Mouse (Mus musculus) liver, embryonic 16.5 days (tissue): ENCODE data around the gene Igf2r. TPM values are rescaled to one million over a fixed set of nuclear protein-coding genes. Genes with fewer than 3 reads are reported as not detected.

Source experiments
- ATAC-seq: fragments of 200-750 bp; cut with Nextera tagmentation; 2 replicates; pipeline ENCODE4 v1.8.0; 2017; ENCODE audit warnings: low read depth, mild to moderate bottlenecking, moderate number of reproducible peaks, moderate library complexity
- H3K27ac ChIP-seq: fragments of 300-500 bp; sonication (generic); 2 replicates; pipeline ENCODE4 v1.5.1; 2014; ENCODE audit warnings: mild to moderate bottlenecking, low read length
- H3K27me3 ChIP-seq: fragments of 300-500 bp; sonication (generic); 2 replicates; pipeline ENCODE4 v1.6.1; 2014; ENCODE audit warnings: low read depth, low read length, mixed read lengths; ENCODE audit not compliant: control insufficient read depth, insufficient read depth
- H3K36me3 ChIP-seq: fragments of 300-500 bp; sonication (generic); 2 replicates; pipeline ENCODE4 v1.6.1; 2014; ENCODE audit warnings: mild to moderate bottlenecking; ENCODE audit not compliant: control insufficient read depth, insufficient read depth
- H3K4me1 ChIP-seq: fragments of 300-500 bp; sonication (generic); 2 replicates; pipeline ENCODE4 v1.6.1; 2014; ENCODE audit warnings: low read depth, low read length, mixed read lengths; ENCODE audit not compliant: control insufficient read depth
- H3K4me2 ChIP-seq: fragments of 300-500 bp; sonication (generic); 2 replicates; pipeline ENCODE4 v1.6.1; 2014; ENCODE audit warnings: low read depth, low read length, mixed read lengths
- H3K4me3 ChIP-seq: fragments of 300-500 bp; sonication (generic); 2 replicates; pipeline ENCODE4 v1.5.1; 2014; ENCODE audit warnings: low read depth, mild to moderate bottlenecking, low read length
- H3K9ac ChIP-seq: fragments of 300-500 bp; sonication (generic); 2 replicates; pipeline ENCODE4 v1.6.1; 2014; ENCODE audit warnings: low read depth, low read length
- H3K9me3 ChIP-seq: fragments of 300-500 bp; sonication (generic); replicated peaks from 2 replicates; pipeline ENCODE4 v1.6.1; 2016; ENCODE audit warnings: low read length; ENCODE audit not compliant: control insufficient read depth
- WGBS: fragments of 180-500 bp; shearing (Covaris S2); extraction: QIAGEN DNeasy Blood & Tissue Kit; methylation state at CpG from one replicate; pipeline ENCODE4 v1.1.7; 2014; ENCODE audit not compliant: insufficient replicate concordance; 5-methylcytosine and 5-hydroxymethylcytosine counted together
- polyA plus RNA-seq: library from polyadenylated mRNA; unstranded; fragments of >200 nt; fragmentation: Nextera tagmentation; extraction: Ambion mirVana; gene quantifications from 2 replicates; pipeline ENCODE4 v1.2.1, GENCODE M21; 2015

The Igf2r gene
- polyA plus RNA-seq, 1 experiment from 2014 or later = 17.7 TPM

GRCm38 (mm10) chr17:12702901-12703300 lies 66.6 kb downstream of the Igf2r start:
- Histone ChIP-seq H3K27ac (no peak overlapping the region), H3K9ac (no peak overlapping the region), H3K4me1 (no peaks in the 10 kb centered on the region), H3K4me2 (no peak overlapping the region), H3K9me3 (no peaks in the 10 kb centered on the region), H3K27me3 (no peaks in the 10 kb centered on the region; the same call in 1 of the 2 replicates), H3K36me3 (peaks cover 12% of the 10 kb centered on the region), H3K4me3 (no peak overlapping the region)
- ATAC-seq = no peak
- WGBS = 70% methylated on average over 5 of the region's 5 CpGs

GRCm38 (mm10) chr17:12700373-12700772 lies 69.1 kb downstream of the Igf2r start:
- Histone ChIP-seq H3K4me2 (no peak overlapping the region), H3K9ac (no peak overlapping the region), H3K9me3 (no peaks in the 10 kb centered on the region), H3K4me3 (no peak overlapping the region), H3K4me1 (no peaks in the 10 kb centered on the region), H3K36me3 (peaks cover 16% of the 10 kb centered on the region), H3K27ac (no peak overlapping the region), H3K27me3 (no peaks in the 10 kb centered on the region; the same call in 1 of the 2 replicates)
- no peak; the same call in 1 of the 2 replicates for ATAC-seq
- WGBS = 67% methylated on average over 6 of the region's 6 CpGs

GRCm38 (mm10) chr17:12691899-12692298 lies 77.6 kb downstream of the Igf2r start:
- H3K4me1 ChIP-seq = no peaks in the 10 kb centered on the region
- H3K27ac ChIP-seq = no peak overlapping the region
- H3K4me2 ChIP-seq = no peak overlapping the region
- no peaks in the 10 kb centered on the region for H3K9me3 ChIP-seq
- H3K4me3 ChIP-seq = no peak overlapping the region
- H3K9ac ChIP-seq = no peak overlapping the region
- ATAC-seq = no peak
- 58% methylated on average over 7 of the region's 7 CpGs for WGBS
- no peaks in the 10 kb centered on the region for H3K27me3 ChIP-seq
- peaks cover 29% of the 10 kb centered on the region for H3K36me3 ChIP-seq

GRCm38 (mm10) chr17:12689537-12689936 lies 79.9 kb downstream of the Igf2r start:
- Histone ChIP-seq H3K27ac (no peak overlapping the region), H3K4me2 (no peak overlapping the region), H3K9me3 (no peaks in the 10 kb centered on the region), H3K4me1 (no peaks in the 10 kb centered on the region), H3K9ac (no peak overlapping the region), H3K27me3 (no peaks in the 10 kb centered on the region), H3K36me3 (peaks cover 29% of the 10 kb centered on the region), H3K4me3 (no peak overlapping the region)
- no peak for ATAC-seq
- WGBS = 61% methylated on average over 3 of the region's 3 CpGs

- Histone ChIP-seq H3K36me3 (peaks cover 25% of the 10 kb centered on the region), H3K9me3 (no peaks in the 10 kb centered on the region), H3K27me3 (no peaks in the 10 kb centered on the region), H3K4me2 (no peak overlapping the region), H3K4me3 (no peak overlapping the region), H3K9ac (no peak overlapping the region), H3K27ac (no peak overlapping the region), H3K4me1 (no peaks in the 10 kb centered on the region)
- no peak for ATAC-seq
- 84% methylated on average over 20 of the region's 20 CpGs for WGBS
These were observed 80.9 kb downstream of the Igf2r start for GRCm38 (mm10) chr17:12688427-12689110.

GRCm38 (mm10) chr17:12684928-12685624 lies 84.4 kb downstream of the Igf2r start:
- WGBS = 59% methylated on average over 7 of the region's 7 CpGs

GRCm38 (mm10) chr17:12684412-12684811 lies 85.1 kb downstream of the Igf2r start:
- Histone ChIP-seq H3K27ac (no peak overlapping the region), H3K4me2 (no peak overlapping the region), H3K9ac (no peak overlapping the region), H3K9me3 (no peaks in the 10 kb centered on the region), H3K36me3 (peaks cover 12% of the 10 kb centered on the region), H3K4me1 (no peaks in the 10 kb centered on the region), H3K4me3 (no peak overlapping the region), H3K27me3 (no peaks in the 10 kb centered on the region)
- ATAC-seq = no peak
- 64% methylated on average over 4 of the region's 4 CpGs for WGBS

More at GRCm38 (mm10) chr17:12684928-12685624, 84.4 kb downstream of the Igf2r start:
- H3K27me3 ChIP-seq = no peaks in the 10 kb centered on the region
- H3K9me3 ChIP-seq = no peaks in the 10 kb centered on the region
- no peak overlapping the region for H3K4me3 ChIP-seq
- ATAC-seq = no peak
- H3K4me1 ChIP-seq = no peaks in the 10 kb centered on the region
- no peak overlapping the region for H3K4me2 ChIP-seq
- H3K36me3 ChIP-seq = peaks cover 12% of the 10 kb centered on the region
- H3K27ac ChIP-seq = no peak overlapping the region
- H3K9ac ChIP-seq = no peak overlapping the region

GRCm38 (mm10) chr17:12683582-12683981 lies 85.9 kb downstream of the Igf2r start:
- Histone ChIP-seq H3K36me3 (peaks cover 9% of the 10 kb centered on the region), H3K4me2 (no peak overlapping the region)

GRCm38 (mm10) chr17:12678261-12678660 lies 91.2 kb downstream of the Igf2r start:
- no peak overlapping the region for H3K4me2 ChIP-seq
- H3K27ac ChIP-seq = no peak overlapping the region
- no peaks in the 10 kb centered on the region for H3K9me3 ChIP-seq
- no peaks in the 10 kb centered on the region for H3K36me3 ChIP-seq
- ATAC-seq = no peak
- H3K27me3 ChIP-seq = no peaks in the 10 kb centered on the region
- no peak overlapping the region for H3K4me3 ChIP-seq
- H3K9ac ChIP-seq = no peak overlapping the region
- no peaks in the 10 kb centered on the region for H3K4me1 ChIP-seq

More at GRCm38 (mm10) chr17:12683582-12683981, 85.9 kb downstream of the Igf2r start:
- WGBS = 65% methylated on average over 13 of the region's 13 CpGs
- no peaks in the 10 kb centered on the region for H3K9me3 ChIP-seq
- no peak overlapping the region for H3K9ac ChIP-seq
- no peak overlapping the region for H3K27ac ChIP-seq
- no peaks in the 10 kb centered on the region for H3K4me1 ChIP-seq
- no peak for ATAC-seq
- H3K27me3 ChIP-seq = no peaks in the 10 kb centered on the region
- no peak overlapping the region for H3K4me3 ChIP-seq
